Mouse (Mus musculus): Measurements from ENCODE around the gene Pamr1.

Pamr1 gene

GRCm38 (mm10) chr2:102659521-102659830 lies 109.7 kb downstream of the Pamr1 start:
- peak in 1 of 2 experiments; percentile 42 for DNase-seq (ENCODE audit: low spot score in 2 of 2)

DNA sequence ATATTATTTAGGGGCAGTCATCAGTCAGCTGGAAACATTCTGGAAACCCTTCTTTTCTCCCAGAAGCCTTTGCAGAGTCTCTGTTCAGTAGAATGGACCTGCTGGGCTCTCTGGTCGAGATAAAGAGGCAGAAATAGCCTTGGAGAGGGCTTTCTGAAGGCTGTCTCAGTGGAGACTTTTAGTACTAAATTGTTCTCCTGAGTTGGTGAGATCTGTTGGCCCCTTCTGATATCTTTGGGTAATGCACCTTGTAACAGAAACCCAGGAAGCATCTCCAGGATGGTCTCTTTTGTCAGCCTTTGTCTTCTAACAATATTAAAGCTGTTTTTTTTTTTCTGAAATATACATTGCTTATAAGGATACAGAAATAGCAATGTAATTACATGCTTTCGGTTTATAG lies 111.2 kb downstream of the Pamr1 start:
- no peak for DNase-seq (ENCODE audit: low spot score in 2 of 2)

GRCm38 (mm10) chr2:102662911-102663310 lies 113.1 kb downstream of the Pamr1 start:
- DNase-seq (ENCODE audit: low spot score in 2 of 2), result no peak

DNA sequence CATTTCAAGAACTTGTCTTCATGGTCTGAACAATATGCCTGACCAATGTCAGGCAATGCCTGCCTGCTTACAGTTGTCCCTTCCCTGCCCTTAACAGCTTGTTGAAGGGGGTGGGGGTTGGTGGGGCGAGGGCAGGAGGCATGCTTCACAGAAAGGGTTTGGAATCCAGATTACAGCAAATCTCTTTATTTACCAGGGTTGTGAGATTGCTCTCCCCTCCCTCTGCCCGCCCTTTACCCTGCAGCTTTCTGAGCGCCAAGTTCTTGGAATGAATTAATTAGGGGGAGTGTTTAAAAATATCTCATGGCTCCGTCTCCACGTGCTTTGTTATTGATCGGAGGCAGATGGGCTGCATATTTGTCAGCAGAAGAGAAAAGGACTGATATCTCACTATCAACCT lies 113.5 kb downstream of the Pamr1 start:
- DNase-seq (ENCODE audit: low spot score in 2 of 2), result no peak

GRCm38 (mm10) chr2:102663865-102664264 lies 114.1 kb downstream of the Pamr1 start:
- no peak for DNase-seq (ENCODE audit: low spot score in 2 of 2)

- DNase-seq (ENCODE audit: low spot score in 2 of 2), result no peak
These were observed 118.2 kb downstream of the Pamr1 start for GRCm38 (mm10) chr2:102667981-102668380.

GRCm38 (mm10) chr2:102669580-102669979 lies 119.8 kb downstream of the Pamr1 start:
- DNase-seq (ENCODE audit: low spot score in 2 of 2), result no peak

- no peak for DNase-seq (ENCODE audit: low spot score in 2 of 2)
These were observed 124.8 kb downstream of the Pamr1 start for GRCm38 (mm10) chr2:102674582-102674981.

DNA sequence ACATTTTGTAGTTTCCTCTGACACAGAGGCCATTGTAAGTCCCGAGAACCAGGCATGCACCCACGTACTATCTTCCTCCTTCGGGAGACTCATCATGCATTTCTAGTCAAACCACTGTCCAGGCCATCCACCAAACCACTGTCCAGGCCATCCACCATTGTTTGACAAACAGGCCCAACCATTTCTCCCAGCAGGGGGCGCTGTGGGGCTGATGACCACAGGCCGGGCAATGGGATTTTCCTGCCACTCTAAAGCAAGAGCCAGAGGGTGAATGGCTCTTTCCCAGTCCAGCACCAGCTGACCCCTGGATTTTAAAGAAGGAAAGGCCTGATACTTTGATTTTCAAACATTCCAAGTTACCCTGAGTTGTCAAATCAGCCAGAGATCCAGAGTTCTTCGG lies 125.5 kb downstream of the Pamr1 start:
- DNase-seq (ENCODE audit: low spot score in 2 of 2), result peak; percentile 65 to 75

DNA sequence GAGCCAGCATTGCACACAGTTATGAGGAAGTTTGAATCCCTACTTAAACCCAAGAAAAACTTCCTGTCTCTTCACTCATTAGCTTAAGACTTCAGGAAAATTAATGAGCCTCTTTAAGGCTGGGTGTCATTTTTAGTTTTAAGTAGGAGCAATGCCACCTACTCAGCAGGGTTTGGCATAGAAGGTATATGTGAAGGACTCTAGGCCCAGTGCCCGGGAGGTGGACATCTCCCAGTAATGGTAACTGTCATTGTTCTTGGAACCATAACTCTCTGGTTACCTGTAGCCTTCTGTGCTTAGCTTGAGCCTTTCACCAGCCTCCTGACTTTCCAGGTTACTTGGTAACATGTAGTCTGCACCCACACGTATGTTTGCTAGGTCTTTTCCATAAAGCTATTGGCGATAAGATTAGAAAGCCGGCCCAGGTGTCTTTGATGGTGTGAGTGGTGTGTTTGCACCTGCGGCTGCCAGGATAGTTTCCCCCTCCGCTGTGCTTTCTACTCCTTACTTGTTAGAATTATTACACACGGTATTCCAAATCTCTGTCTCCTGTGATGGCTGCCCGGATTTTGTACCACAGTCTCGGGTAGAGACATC lies 127.0 kb downstream of the Pamr1 start:
- DNase-seq (ENCODE audit: low spot score in 2 of 2), result no peak

DNA sequence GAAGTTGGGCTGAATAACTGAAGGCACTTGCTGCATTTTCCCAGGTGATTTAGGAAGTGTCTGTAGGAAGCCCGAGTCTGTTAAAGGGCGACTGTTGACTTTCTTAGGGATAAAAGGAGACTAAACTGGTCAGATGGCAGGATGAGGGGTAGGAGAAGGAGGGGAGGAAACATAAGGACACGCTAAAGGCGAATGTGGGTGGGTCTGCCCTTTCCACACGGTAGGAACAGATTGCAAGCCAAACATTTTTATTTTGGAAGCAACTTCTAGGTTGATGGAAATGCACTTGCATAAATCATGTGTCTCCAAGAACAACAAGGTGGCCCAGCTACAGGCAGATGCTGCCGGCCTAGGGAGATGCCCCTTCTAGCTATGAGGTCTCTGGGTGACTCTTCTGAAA lies 127.6 kb downstream of the Pamr1 start:
- DNase-seq (ENCODE audit: low spot score in 2 of 2), result no peak

DNA sequence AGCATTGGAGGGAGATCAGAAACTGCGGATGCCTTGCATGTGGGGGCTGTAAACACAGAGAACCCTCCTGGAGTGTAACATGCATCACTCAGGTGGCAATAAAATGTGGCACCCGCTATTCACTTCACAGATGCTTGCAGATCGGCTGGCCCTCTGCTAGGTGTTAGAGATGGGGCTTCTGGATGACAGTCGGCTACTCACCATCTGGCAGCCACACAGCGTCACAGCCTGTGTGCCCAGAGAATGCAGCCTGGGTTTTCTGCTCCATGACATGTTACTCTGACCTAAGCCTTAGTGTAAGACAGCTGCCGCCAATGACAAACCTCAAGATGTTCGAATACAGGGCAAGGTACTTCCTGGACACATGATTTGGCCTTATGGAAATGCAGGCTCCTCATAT lies 131.5 kb downstream of the Pamr1 start:
- no peak for DNase-seq (ENCODE audit: low spot score in 2 of 2)

- DNase-seq (ENCODE audit: low spot score in 2 of 2), result peak in 1 of 2 experiments; percentile 51
These were observed 132.4 kb downstream of the Pamr1 start for GRCm38 (mm10) chr2:102682168-102682567.

- DNase-seq (ENCODE audit: low spot score in 2 of 2), result no peak
These were observed 135.7 kb downstream of the Pamr1 start for GRCm38 (mm10) chr2:102685371-102686107.

GRCm38 (mm10) chr2:102686108-102686450 lies 136.3 kb downstream of the Pamr1 start:
- no peak for DNase-seq (ENCODE audit: low spot score in 2 of 2)
